Comparison of ENCODE assay signal across 11 mouse cellular contexts in the genomic region with DNA sequence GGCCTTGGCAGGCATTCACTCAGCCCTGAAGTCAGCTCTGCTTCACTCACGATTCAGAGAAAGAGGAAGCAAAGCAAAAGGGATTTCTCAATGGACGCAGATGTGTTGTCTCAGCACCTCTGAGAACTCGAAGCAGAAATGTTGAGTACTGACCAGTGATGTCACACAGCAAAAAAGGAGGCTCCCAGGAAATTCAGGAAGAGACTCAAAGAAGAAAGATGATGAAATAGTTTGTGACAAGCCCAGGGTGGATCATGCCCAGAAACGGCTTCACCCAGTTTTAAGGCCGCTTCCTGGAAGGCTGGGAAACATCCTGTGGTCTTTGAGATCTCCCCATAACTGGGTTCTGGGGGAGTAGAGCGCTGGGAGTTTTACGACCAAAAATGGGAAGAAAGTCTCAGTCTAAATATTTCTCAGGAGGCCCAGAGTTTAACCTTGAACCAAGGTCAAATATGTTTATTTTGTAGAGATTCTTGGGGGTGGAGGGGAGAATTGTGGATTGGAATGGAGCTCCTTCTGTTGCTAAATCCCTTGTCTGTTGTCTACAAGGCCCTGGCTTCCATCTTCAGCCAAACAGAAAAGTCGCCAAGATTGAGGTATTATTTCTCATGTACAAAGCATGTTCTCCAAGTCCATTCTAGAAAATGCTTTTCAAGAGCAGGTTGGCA. TPM values are rescaled to one million over a fixed set of nuclear protein-coding genes. Genes with fewer than 3 reads are reported as not detected.
DNase-seq lines count a peak whose midpoint lies in the region; TF ChIP-seq lines count a peak whose summit lies in the region.
"Had no signal": no experiment of that assay in that cellular context is flagged by ENCODE, and none has a peak within 500 bp of the region (broad histone marks: within the 10 kb centered on the region; RNA-seq: fewer than 3 reads in every experiment).

TSS of gene 6030452D12Rik (plus strand) at position 505 of the 668 bp plus-strand sequence.

- no peaks in the 10 kb centered on the region for H3K36me3 ChIP-seq in heart, adult 2 months (ENCODE audit: control insufficient read depth, insufficient read depth, low read length)

- peak; percentile 19 to 39 for DNase-seq in heart, adult 2 months
- DNase-seq in heart, postnatal 25 days (ENCODE audit: low spot score) = no peak
- peak; percentile 45 for DNase-seq in 3T3-L1 (ENCODE audit: low read depth, low spot score)
- peak; percentile 58 to 65 for DNase-seq in heart, adult 9 months (ENCODE audit: low spot score in 2 of 2)
- DNase-seq in lung, postnatal 10 days = peak; percentile 32
- no peak for DNase-seq in left cerebral cortex, adult 11 months (ENCODE audit: low spot score)
- no peak for DNase-seq in cerebellum, postnatal 25 days
- no peak for DNase-seq in layer of hippocampus, adult 2 months (ENCODE audit: low spot score in 2 of 2)

- no peak within 1 kb of the TSS for H3K9ac ChIP-seq in heart, adult 2 months (ENCODE audit: low read depth, low read length)

- TF ChIP-seq EP300 in heart, adult 2 months (IDR thresholded peaks at IDR 0.05; ENCODE audit: insufficient read depth, low read depth, low read length) = no peak

- no peak within 1 kb of the TSS for H3K4me3 ChIP-seq in heart, adult 2 months
- no peak within 1 kb of the TSS for H3K4me3 ChIP-seq in layer of hippocampus, adult 2 months

- no peak for TF ChIP-seq POLR2A in heart, adult 2 months (IDR thresholded peaks at IDR 0.05; ENCODE audit: insufficient read depth, low read depth, low read length)

- 61% methylated on average over 8 of the region's 8 CpGs for WGBS in heart, adult 2 months

- no peak for TF ChIP-seq CTCF in heart, adult 2 months (IDR thresholded peaks at IDR 0.05)
- TF ChIP-seq CTCF in layer of hippocampus, adult 2 months (conservative IDR thresholded peaks at IDR 0.05) = no peak

- intact Hi-C loops in heart, adult 2 months (cut with DNase I) = no loop called here
- intact Hi-C loops in heart, postnatal 25 days (cut with DNase I) = no loop called here

- no peaks in the 10 kb centered on the region for H3K4me1 ChIP-seq in heart, adult 2 months (ENCODE audit: control insufficient read depth, insufficient read depth, low read length)

- no peaks in the 10 kb centered on the region for H3K79me2 ChIP-seq in heart, adult 2 months (replicated peaks; ENCODE audit: control insufficient read depth, insufficient read depth, low read length)

- H3K27ac ChIP-seq in heart, adult 2 months = no peak within 1 kb of the TSS
- H3K27ac ChIP-seq in layer of hippocampus, adult 2 months = no peak within 1 kb of the TSS

- H3K27me3 ChIP-seq in heart, adult 2 months (ENCODE audit: control insufficient read depth, insufficient read depth, low read length) = no peaks in the 10 kb centered on the region

RNA-seq across cellular contexts. Expression of gene 6030452D12Rik, which starts in this region (rescaled TPM):
- total RNA-seq in heart, adult 2 months (2021) = not detected
- not detected in 2 replicates for polyA plus RNA-seq in heart, adult 2 months (2012; rRNA removed)
- total RNA-seq in heart, postnatal 25 days (2021) = not detected
- total RNA-seq in layer of hippocampus, adult 2 months (2021) = not detected
- polyA plus RNA-seq: hindbrain, embryonic 11.5 days; limb, embryonic 11.5 days; spleen, adult 2 months had no signal

Comparison
In these comparisons a context has a peak if more than half of its experiments do, and no peak if none do; other contexts are left out.
1. DNase-seq: peak in 3T3-L1 (single experiment), heart, adult 9 months (2 of 2) and lung, postnatal 10 days (single experiment); none in heart, postnatal 25 days (single experiment), left cerebral cortex, adult 11 months (single experiment), cerebellum, postnatal 25 days (0 of 2) and layer of hippocampus, adult 2 months (0 of 2).
2. Peak in DNase-seq in heart, adult 2 months; RNA of the gene not detected or under 1 TPM.